Mouse (Mus musculus) forebrain, postnatal 0 days (tissue): ENCODE data around the gene Ppm1g. TPM values are rescaled to one million over a fixed set of nuclear protein-coding genes. Genes with fewer than 3 reads are reported as not detected.
A peak's percentile ranks its signal among the peaks of the same experiment; 100 is the strongest.

ENCODE experiments used
- ATAC-seq: fragments of 200-750 bp; cut with Nextera tagmentation; 2 replicates; pipeline ENCODE4 v1.8.0; 2017; ENCODE audit warnings: mild to moderate bottlenecking, moderate library complexity
- DNase-seq: peaks from one replicate; pipeline ENCODE4 v3.0.0-alpha.2; 2015
- H3K27ac ChIP-seq: fragments of 300-500 bp; sonication (generic); 2 replicates; pipeline ENCODE4 v1.5.1; 2014; ENCODE audit warnings: low read depth, mild to moderate bottlenecking, antibody characterized with exemption, low read length, moderate library complexity, mixed read lengths
- H3K27me3 ChIP-seq: fragments of 300-500 bp; sonication (generic); 2 replicates; pipeline ENCODE4 v1.6.1; 2014; ENCODE audit warnings: mild to moderate bottlenecking, low read length, mixed read lengths; ENCODE audit not compliant: insufficient read depth
- H3K36me3 ChIP-seq: fragments of 300-500 bp; sonication (generic); 2 replicates; pipeline ENCODE4 v1.6.1; 2014; ENCODE audit warnings: mild to moderate bottlenecking, moderate library complexity; ENCODE audit not compliant: insufficient read depth
- H3K4me1 ChIP-seq: fragments of 300-500 bp; sonication (generic); 2 replicates; pipeline ENCODE4 v1.6.1; 2014; ENCODE audit warnings: antibody characterized with exemption; ENCODE audit not compliant: insufficient read depth
- H3K4me2 ChIP-seq: fragments of 300-500 bp; sonication (generic); 2 replicates; pipeline ENCODE4 v1.6.1; 2014; ENCODE audit warnings: low read depth, mild to moderate bottlenecking, moderate library complexity
- H3K4me3 ChIP-seq: fragments of 300-500 bp; sonication (generic); 2 replicates; pipeline ENCODE4 v1.5.1; 2014; ENCODE audit warnings: low read depth, low read length, mixed read lengths
- H3K9ac ChIP-seq: fragments of 300-500 bp; sonication (generic); 2 replicates; pipeline ENCODE4 v1.6.1; 2014; ENCODE audit warnings: mild to moderate bottlenecking
- H3K9me3 ChIP-seq: fragments of 300-500 bp; sonication (generic); 2 replicates; pipeline ENCODE4 v1.6.1; 2016; ENCODE audit warnings: low read length
- CTCF ChIP-seq: sonication (generic); IDR thresholded peaks from 2 replicates; pipeline ENCODE4 v1.5.1; 2016; ENCODE audit warnings: antibody characterized with exemption, control low read depth, low read depth
- WGBS: fragments of 180-500 bp; shearing (Covaris S2); extraction: QIAGEN DNeasy Blood & Tissue Kit; methylation state at CpG from one replicate; pipeline ENCODE4 v1.1.7; 2014; 5-methylcytosine and 5-hydroxymethylcytosine counted together
- polyA plus RNA-seq: library from polyadenylated mRNA; unstranded; fragments of >200 nt; fragmentation: Nextera tagmentation; extraction: Ambion mirVana; gene quantifications from 2 replicates; pipeline ENCODE4 v1.2.1, GENCODE M21; 2015
- total RNA-seq: library from RNA; depleted of rRNA; stranded (reverse); fragments of >200 nt; gene quantifications from 2 replicates; pipeline ENCODE4 v1.2.3, GENCODE M21; 2014

Ppm1g gene
- total and polyA plus RNA-seq, 2 experiments from 2014 or later: 102 to 175 TPM

GRCm38 (mm10) chr5:31254452-31254851, 34.0 kb upstream of the Ppm1g start:
- H3K36me3 ChIP-seq: peaks cover 71% of the 10 kb centered on the region
- no peak overlapping the region for H3K9ac ChIP-seq
- H3K4me2 ChIP-seq: no peak overlapping the region
- 85% methylated on average over 7 of the region's 7 CpGs for WGBS
- DNase-seq: no peak
- no peaks in the 10 kb centered on the region for H3K27me3 ChIP-seq
- H3K4me3 ChIP-seq: no peak overlapping the region
- ATAC-seq: no peak
- no peaks in the 10 kb centered on the region for H3K4me1 ChIP-seq
- H3K27ac ChIP-seq: no peak overlapping the region
- no peak for TF ChIP-seq CTCF
- no peaks in the 10 kb centered on the region for H3K9me3 ChIP-seq

- Histone ChIP-seq H3K4me3 (no peak overlapping the region), H3K27ac (no peak overlapping the region), H3K27me3 (no peaks in the 10 kb centered on the region), H3K4me1 (no peaks in the 10 kb centered on the region), H3K4me2 (no peak overlapping the region), H3K9ac (no peak overlapping the region), H3K36me3 (peaks cover 73% of the 10 kb centered on the region), H3K9me3 (no peaks in the 10 kb centered on the region)
- DNase-seq (no peak), ATAC-seq (no peak)
- no peak for TF ChIP-seq CTCF
- 97% methylated on average over 8 of the region's 8 CpGs for WGBS
Measured at GRCm38 (mm10) chr5:31253806-31254205, 33.3 kb upstream of the Ppm1g start.

GRCm38 (mm10) chr5:31252795-31253545, 32.5 kb upstream of the Ppm1g start:
- ATAC-seq: no peak
- no peak for TF ChIP-seq CTCF
- Histone ChIP-seq H3K4me3 (no peak overlapping the region), H3K9me3 (no peaks in the 10 kb centered on the region), H3K4me1 (no peaks in the 10 kb centered on the region), H3K36me3 (peaks cover 81% of the 10 kb centered on the region), H3K4me2 (no peak overlapping the region), H3K9ac (no peak overlapping the region), H3K27me3 (no peaks in the 10 kb centered on the region), H3K27ac (no peak overlapping the region)
- DNase-seq: no peak
- 82% methylated on average over 16 of the region's 16 CpGs for WGBS

- ATAC-seq: no peak
Measured at GRCm38 (mm10) chr5:31252151-31252550, 31.7 kb upstream of the Ppm1g start.

GRCm38 (mm10) chr5:31251541-31252101, 31.1 kb upstream of the Ppm1g start, which contains the start of gene Krtcap3:
TSS of gene Krtcap3 (plus strand) at chr5:31251691.
- Histone ChIP-seq H3K27ac (no peak within 1 kb of the TSS), H3K9me3 (no peaks in the 10 kb centered on the region), H3K9ac (peak within 1 kb of the TSS; percentile 18; the same call in 1 of the 2 replicates), H3K4me2 (no peak within 1 kb of the TSS), H3K4me1 (no peaks in the 10 kb centered on the region), H3K4me3 (no peak within 1 kb of the TSS), H3K36me3 (peaks cover 85% of the 10 kb centered on the region), H3K27me3 (no peaks in the 10 kb centered on the region)
- DNase-seq (peak; percentile 24), ATAC-seq (peak; percentile 47)
- 14% methylated on average over 45 of the region's 47 CpGs for WGBS
- no peak for TF ChIP-seq CTCF

More at GRCm38 (mm10) chr5:31252151-31252550, 31.7 kb upstream of the Ppm1g start:
- no peak overlapping the region for H3K4me3 ChIP-seq
- WGBS: 58% methylated on average over 10 of the region's 10 CpGs
- no peak overlapping the region for H3K4me2 ChIP-seq
- no peaks in the 10 kb centered on the region for H3K4me1 ChIP-seq
- no peaks in the 10 kb centered on the region for H3K27me3 ChIP-seq
- H3K27ac ChIP-seq: no peak overlapping the region
- H3K9ac ChIP-seq: 0 out of 2 replicates have a peak overlapping the region, but pooled peaks have one; percentile 18
- peaks cover 83% of the 10 kb centered on the region for H3K36me3 ChIP-seq
- no peak for TF ChIP-seq CTCF
- no peaks in the 10 kb centered on the region for H3K9me3 ChIP-seq
- DNase-seq: peak; percentile 20

- H3K9ac ChIP-seq: no peak overlapping the region
- no peak for TF ChIP-seq CTCF
- ATAC-seq: peak; percentile 38; the same call in 1 of the 2 replicates
- H3K36me3 ChIP-seq: peaks cover 90% of the 10 kb centered on the region
- H3K27ac ChIP-seq: no peak overlapping the region
- H3K9me3 ChIP-seq: no peaks in the 10 kb centered on the region
- H3K4me3 ChIP-seq: no peak overlapping the region
- DNase-seq: no peak
- H3K4me2 ChIP-seq: no peak overlapping the region
- no peaks in the 10 kb centered on the region for H3K4me1 ChIP-seq
- whole genome bisulfite sequencing: 50% methylated on average over 4 of the region's 4 CpGs
- H3K27me3 ChIP-seq: no peaks in the 10 kb centered on the region
Measured at GRCm38 (mm10) chr5:31250716-31251115, 30.2 kb upstream of the Ppm1g start.

GRCm38 (mm10) chr5:31242191-31242590, 21.7 kb upstream of the Ppm1g start:
- no peaks in the 10 kb centered on the region for H3K27me3 ChIP-seq
- TF ChIP-seq CTCF: no peak
- H3K36me3 ChIP-seq: peaks cover 35% of the 10 kb centered on the region
- H3K4me3 ChIP-seq: peak overlapping the region; percentile 97
- H3K4me2 ChIP-seq: peak overlapping the region; percentile 76
- peak overlapping the region; percentile 90 for H3K9ac ChIP-seq
- WGBS: 16% methylated on average over 10 of the region's 10 CpGs
- ATAC-seq (no peak), DNase-seq (no peak)
- H3K27ac ChIP-seq: no peak overlapping the region
- no peaks in the 10 kb centered on the region for H3K9me3 ChIP-seq
- peaks cover 7% of the 10 kb centered on the region; the same call in 1 of the 2 replicates for H3K4me1 ChIP-seq
